Mouse (Mus musculus) lung, postnatal 0 days (tissue): ENCODE results near the gene Pitpnc1. TPM values are rescaled to one million over a fixed set of nuclear protein-coding genes. Genes with fewer than 3 reads are reported as not detected.

ENCODE experiments used
- ATAC-seq: fragments of 200-750 bp; cut with Nextera tagmentation; 2 replicates; pipeline ENCODE4 v1.8.0; 2017; ENCODE audit warnings: moderate library complexity
- DNase-seq: peaks from one replicate; pipeline ENCODE4 v3.0.0-alpha.2; 2016; ENCODE audit warnings: low spot score
- H3K27ac ChIP-seq: fragments of 300-500 bp; sonication (generic); 2 replicates; pipeline ENCODE4 v1.5.1; 2014; ENCODE audit warnings: antibody characterized with exemption, mild to moderate bottlenecking, low read length, mixed read lengths
- H3K27me3 ChIP-seq: fragments of 300-500 bp; sonication (generic); replicated peaks from 2 replicates; pipeline ENCODE4 v1.6.1; 2014; ENCODE audit warnings: low read length, mixed read lengths; ENCODE audit not compliant: insufficient read depth
- H3K36me3 ChIP-seq: fragments of 300-500 bp; sonication (generic); 2 replicates; pipeline ENCODE4 v1.6.1; 2014; ENCODE audit warnings: low read length, mixed read lengths; ENCODE audit not compliant: insufficient read depth
- H3K4me1 ChIP-seq: fragments of 300-500 bp; sonication (generic); 2 replicates; pipeline ENCODE4 v1.6.1; 2014; ENCODE audit warnings: antibody characterized with exemption, low read depth, low read length, mixed read lengths; ENCODE audit not compliant: insufficient read depth
- H3K4me2 ChIP-seq: fragments of 300-500 bp; sonication (generic); replicated peaks from 2 replicates; pipeline ENCODE4 v1.6.1; 2014; ENCODE audit warnings: low read depth, mild to moderate bottlenecking, low read length, moderate library complexity, mixed read lengths
- H3K4me3 ChIP-seq: fragments of 300-500 bp; sonication (generic); 2 replicates; pipeline ENCODE4 v1.5.1; 2014; ENCODE audit warnings: low read depth, low read length
- H3K9ac ChIP-seq: fragments of 300-500 bp; sonication (generic); replicated peaks from 2 replicates; pipeline ENCODE4 v1.6.1; 2014; ENCODE audit warnings: low read depth, mild to moderate bottlenecking
- H3K9me3 ChIP-seq: fragments of 300-500 bp; sonication (generic); 2 replicates; pipeline ENCODE4 v1.6.1; 2016; ENCODE audit warnings: low read length, mixed read lengths
- CTCF ChIP-seq: IDR thresholded peaks from 2 replicates; pipeline ENCODE4 v1.5.1; 2016; ENCODE audit warnings: antibody characterized with exemption, mild to moderate bottlenecking
- EP300 ChIP-seq: IDR thresholded peaks from 2 replicates; pipeline ENCODE4 v1.6.1; 2016; ENCODE audit warnings: antibody characterized with exemption, mild to moderate bottlenecking, control low read depth
- WGBS: fragments of 180-500 bp; shearing (Covaris S2); extraction: QIAGEN DNeasy Blood & Tissue Kit; methylation state at CpG from one replicate; pipeline ENCODE4 v1.1.7; 2014; 5-methylcytosine and 5-hydroxymethylcytosine counted together
- polyA plus RNA-seq: library from polyadenylated mRNA; unstranded; fragments of >200 nt; fragmentation: Nextera tagmentation; extraction: Ambion mirVana; gene quantifications from 2 replicates; pipeline ENCODE4 v1.2.1, GENCODE M21; 2015

The Pitpnc1 gene
- polyA plus RNA-seq, 1 experiment from 2014 or later, result 16.3 TPM

DNA sequence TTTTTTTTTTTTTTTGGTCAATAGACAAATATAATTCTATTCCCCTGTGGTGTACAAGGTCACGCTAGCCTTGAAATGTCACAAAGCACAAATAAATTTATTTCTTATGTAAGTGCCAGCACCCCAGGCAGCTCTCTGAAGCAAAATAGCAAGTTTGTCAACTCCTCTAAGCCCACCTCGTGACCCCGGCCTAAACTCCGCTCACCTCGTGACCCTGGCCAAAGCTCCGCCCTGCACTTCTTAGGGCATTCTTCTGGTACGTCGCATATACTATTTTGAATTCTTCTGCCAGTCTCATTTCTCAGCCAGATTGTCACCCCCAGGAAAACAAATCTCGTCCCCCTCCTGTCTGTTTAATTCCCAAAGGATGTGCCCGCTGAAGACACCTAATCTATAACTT, 84.0 kb downstream of the Pitpnc1 start:
- WGBS, result 68% methylated on average over 10 of the region's 10 CpGs
- TF ChIP-seq EP300, result no peak
- TF ChIP-seq CTCF, result no peak

GRCm38 (mm10) chr11:107385306-107385705, 85.2 kb downstream of the Pitpnc1 start:
- no peak overlapping the region for H3K9ac ChIP-seq

More for the DNA sequence above, 84.0 kb downstream of the Pitpnc1 start:
- DNase-seq, result no peak
- H3K9me3 ChIP-seq, result no peaks in the 10 kb centered on the region
- H3K27ac ChIP-seq, result no peak overlapping the region
- no peaks in the 10 kb centered on the region for H3K27me3 ChIP-seq
- H3K4me3 ChIP-seq, result no peak overlapping the region
- H3K9ac ChIP-seq, result no peak overlapping the region
- no peak for ATAC-seq
- H3K36me3 ChIP-seq, result no peaks in the 10 kb centered on the region
- H3K4me2 ChIP-seq, result no peak overlapping the region
- no peaks in the 10 kb centered on the region for H3K4me1 ChIP-seq

GRCm38 (mm10) chr11:107383985-107384384, 86.5 kb downstream of the Pitpnc1 start:
- Histone ChIP-seq H3K36me3 (no peaks in the 10 kb centered on the region), H3K9ac (no peak overlapping the region), H3K27me3 (no peaks in the 10 kb centered on the region), H3K4me2 (no peak overlapping the region), H3K4me3 (no peak overlapping the region), H3K9me3 (no peaks in the 10 kb centered on the region), H3K27ac (no peak overlapping the region), H3K4me1 (no peaks in the 10 kb centered on the region; the same call in none of the 2 replicates)
- DNase-seq (no peak), ATAC-seq (no peak)
- TF ChIP-seq CTCF (peak; percentile 38), EP300 (no peak)
- WGBS, result 76% methylated on average over 6 of the region's 6 CpGs

More at GRCm38 (mm10) chr11:107385306-107385705, 85.2 kb downstream of the Pitpnc1 start:
- Histone ChIP-seq H3K4me3 (no peak overlapping the region), H3K4me2 (no peak overlapping the region), H3K9me3 (no peaks in the 10 kb centered on the region), H3K36me3 (no peaks in the 10 kb centered on the region), H3K27me3 (no peaks in the 10 kb centered on the region), H3K4me1 (no peaks in the 10 kb centered on the region), H3K27ac (no peak overlapping the region)
- no peak for TF ChIP-seq EP300
- peak; percentile 76 for TF ChIP-seq CTCF
- ATAC-seq (no peak), DNase-seq (peak; percentile 16)
- 60% methylated on average over 4 of the region's 4 CpGs for WGBS

- Histone ChIP-seq H3K9me3 (no peaks in the 10 kb centered on the region), H3K9ac (0 out of 2 replicates have a peak overlapping the region, but pooled peaks have one; percentile 5), H3K4me3 (no peak overlapping the region), H3K27me3 (no peaks in the 10 kb centered on the region), H3K4me2 (no peak overlapping the region), H3K36me3 (no peaks in the 10 kb centered on the region), H3K27ac (peak overlapping the region; percentile 38), H3K4me1 (peaks cover 6% of the 10 kb centered on the region)
- DNase-seq (peak; percentile 55), ATAC-seq (no peak)
- TF ChIP-seq CTCF, result no peak
- TF ChIP-seq EP300, result no peak
- WGBS, result 40% methylated on average over 9 of the region's 9 CpGs
Measured at GRCm38 (mm10) chr11:107379965-107380364, 90.5 kb downstream of the Pitpnc1 start.

DNA sequence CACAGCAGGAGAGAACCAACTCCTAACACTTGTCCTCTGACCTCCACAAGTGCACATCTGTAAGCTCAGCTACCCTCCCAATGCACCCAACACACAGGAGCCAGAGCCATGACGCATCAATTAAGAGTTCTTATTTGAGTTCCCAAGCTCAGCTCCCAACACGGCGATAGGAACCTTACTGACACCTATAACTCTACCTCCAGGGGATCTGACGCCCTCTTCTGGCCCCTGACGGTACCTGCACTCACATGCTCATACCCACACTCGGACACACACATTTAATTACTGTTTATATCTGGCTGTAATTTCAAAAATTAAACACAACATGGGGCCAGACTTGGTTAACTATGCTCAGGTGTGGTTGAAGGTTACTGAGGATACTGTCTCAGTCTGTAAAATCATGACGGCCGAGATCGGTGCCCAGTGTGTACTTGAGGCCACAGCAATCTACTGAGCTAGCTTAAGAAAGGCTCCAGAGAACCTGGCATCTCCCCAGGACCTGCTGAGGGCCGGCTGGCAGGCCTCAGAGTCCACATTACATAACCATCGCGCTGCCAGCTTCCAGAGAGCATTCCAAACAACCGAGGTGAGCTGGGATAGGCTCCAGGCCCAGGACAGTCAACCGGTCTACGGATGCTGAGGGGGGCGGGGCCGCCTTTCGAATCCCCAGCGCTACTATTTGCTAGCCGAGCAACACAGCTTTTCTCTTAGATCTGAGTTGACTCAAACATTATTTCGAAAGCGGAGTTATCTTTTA, 91.2 kb downstream of the Pitpnc1 start:
- Histone ChIP-seq H3K9me3 (no peaks in the 10 kb centered on the region), H3K4me1 (peaks cover 6% of the 10 kb centered on the region), H3K4me3 (no peak overlapping the region), H3K9ac (no peak overlapping the region), H3K36me3 (no peaks in the 10 kb centered on the region), H3K4me2 (no peak overlapping the region), H3K27me3 (no peaks in the 10 kb centered on the region), H3K27ac (peak overlapping the region; percentile 38; the same call in 1 of the 2 replicates)
- peak; percentile 77 for ATAC-seq
- peak; percentile 84 for DNase-seq
- WGBS, result 65% methylated on average over 22 of the region's 22 CpGs
- TF ChIP-seq EP300 (no peak), CTCF (peak; percentile 29)

DNA sequence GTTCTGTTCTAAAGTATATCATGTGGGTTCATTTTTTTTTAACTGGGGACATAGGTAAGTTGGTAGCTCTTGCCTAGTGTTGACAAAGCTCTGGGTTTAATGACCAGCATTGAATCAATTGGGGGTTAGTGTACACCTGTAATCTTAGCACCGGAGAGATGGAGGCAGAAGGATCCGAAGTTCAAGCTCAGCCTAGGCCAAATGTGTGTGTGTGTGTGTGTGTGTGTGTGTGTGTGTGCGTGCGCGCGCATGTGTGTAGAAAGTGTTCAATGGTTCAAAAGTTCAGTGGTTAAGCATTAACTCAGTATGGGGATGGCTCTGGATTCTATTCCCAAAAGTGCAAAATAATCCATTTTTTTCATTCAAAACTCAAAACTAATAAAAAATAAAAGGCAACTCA, 93.2 kb downstream of the Pitpnc1 start:
- TF ChIP-seq EP300 (no peak), CTCF (no peak)
- H3K4me1 ChIP-seq, result peaks cover 6% of the 10 kb centered on the region

More for the DNA sequence above, 93.2 kb downstream of the Pitpnc1 start:
- no peak for DNase-seq
- no peaks in the 10 kb centered on the region for H3K9me3 ChIP-seq
- H3K27me3 ChIP-seq, result no peaks in the 10 kb centered on the region
- no peak overlapping the region for H3K9ac ChIP-seq
- H3K4me2 ChIP-seq, result no peak overlapping the region
- no peak overlapping the region for H3K27ac ChIP-seq
- WGBS, result 84% methylated on average over 6 of the region's 6 CpGs
- H3K4me3 ChIP-seq, result no peak overlapping the region
- no peak for ATAC-seq
- H3K36me3 ChIP-seq, result no peaks in the 10 kb centered on the region
